Mouse (Mus musculus) limb, embryonic 11.5 days (tissue): ENCODE measurements around the gene Ticam1. TPM values are rescaled to one million over a fixed set of nuclear protein-coding genes. Genes with fewer than 3 reads are reported as not detected.

Source experiments
- ATAC-seq: fragments of 200-750 bp; cut with Nextera tagmentation; 2 replicates; pipeline ENCODE4 v1.8.0; 2017; ENCODE audit warnings: low read depth; ENCODE audit not compliant: insufficient number of reproducible peaks, low FRiP score, low TSS enrichment
- DNase-seq: peaks from one replicate; pipeline ENCODE4 v3.0.0-alpha.2; 2015; ENCODE audit warnings: low spot score
- H3K27ac ChIP-seq: fragments of 300-500 bp; sonication (generic); replicated peaks from 2 replicates; pipeline ENCODE4 v1.5.1; 2014; ENCODE audit warnings: low read depth, mild to moderate bottlenecking, low read length
- H3K27me3 ChIP-seq: fragments of 300-500 bp; sonication (generic); 2 replicates; pipeline ENCODE4 v1.6.1; 2014; ENCODE audit warnings: mild to moderate bottlenecking, low read length, mixed read lengths; ENCODE audit not compliant: control insufficient read depth, insufficient read depth
- H3K36me3 ChIP-seq: fragments of 300-500 bp; sonication (generic); 2 replicates; pipeline ENCODE4 v1.6.1; 2014; ENCODE audit warnings: mild to moderate bottlenecking, low read length, moderate library complexity, mixed read lengths; ENCODE audit not compliant: control insufficient read depth, insufficient read depth
- H3K4me1 ChIP-seq: fragments of 300-500 bp; sonication (generic); 2 replicates; pipeline ENCODE4 v1.6.1; 2014; ENCODE audit warnings: low read length, mixed read lengths; ENCODE audit not compliant: control insufficient read depth, insufficient read depth
- H3K4me2 ChIP-seq: fragments of 300-500 bp; sonication (generic); 2 replicates; pipeline ENCODE4 v1.6.1; 2014; ENCODE audit warnings: low read depth, mild to moderate bottlenecking, moderate library complexity; ENCODE audit not compliant: severe bottlenecking
- H3K4me3 ChIP-seq: fragments of 300-500 bp; sonication (generic); 2 replicates; pipeline ENCODE4 v1.5.1; 2014; ENCODE audit warnings: low read depth, low read length
- H3K9ac ChIP-seq: fragments of 300-500 bp; sonication (generic); 2 replicates; pipeline ENCODE4 v1.6.1; 2014; ENCODE audit warnings: mild to moderate bottlenecking, low read length
- H3K9me3 ChIP-seq: fragments of 300-500 bp; sonication (generic); 2 replicates; pipeline ENCODE4 v1.6.1; 2016; ENCODE audit warnings: low read length; ENCODE audit not compliant: control insufficient read depth
- WGBS: fragments of 180-500 bp; shearing (Covaris S2); extraction: QIAGEN DNeasy Blood & Tissue Kit; methylation state at CpG from one replicate; pipeline ENCODE4 v1.1.7; 2014; 5-methylcytosine and 5-hydroxymethylcytosine counted together
- polyA plus RNA-seq: library from polyadenylated mRNA; unstranded; fragments of >200 nt; fragmentation: Nextera tagmentation; extraction: Ambion mirVana; gene quantifications from 2 replicates; pipeline ENCODE4 v1.2.1, GENCODE M21; 2014

The Ticam1 gene
- polyA plus RNA-seq, 1 experiment from 2014 or later, result 3.8 TPM

DNA sequence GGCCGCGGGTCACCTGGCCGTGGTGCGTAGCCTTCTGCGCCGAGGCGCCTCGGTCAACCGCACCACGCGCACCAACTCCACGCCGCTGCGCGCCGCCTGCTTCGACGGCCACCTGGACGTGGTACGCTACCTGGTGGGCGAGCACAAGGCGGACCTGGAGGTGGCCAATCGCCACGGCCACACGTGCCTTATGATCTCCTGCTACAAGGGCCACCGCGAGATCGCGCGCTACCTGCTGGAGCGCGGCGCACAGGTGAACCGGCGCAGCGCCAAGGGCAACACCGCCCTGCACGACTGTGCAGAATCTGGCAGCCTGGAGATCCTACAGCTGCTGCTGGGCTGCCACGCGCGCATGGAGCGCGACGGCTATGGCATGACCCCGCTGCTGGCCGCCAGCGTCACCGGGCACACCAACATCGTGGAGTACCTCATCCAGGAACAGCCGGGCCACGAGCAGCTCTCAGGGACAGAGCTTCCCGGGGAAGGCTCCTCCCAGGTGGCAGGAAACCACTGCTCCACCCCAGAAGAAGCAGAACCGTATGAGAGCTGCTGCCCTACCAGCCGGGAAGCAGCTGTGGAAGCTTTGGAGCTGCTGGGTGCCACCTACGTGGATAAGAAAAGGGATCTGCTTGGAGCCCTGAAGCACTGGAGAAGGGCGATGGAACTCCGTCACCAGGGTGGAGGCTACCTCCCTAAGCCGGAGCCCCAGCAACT, 19.2 kb downstream of the Ticam1 start:
- ATAC-seq (no peak), DNase-seq (no peak)
- H3K4me2 ChIP-seq, result peak overlapping the region; percentile 90
- peak overlapping the region; percentile 65 for H3K4me3 ChIP-seq
- peaks cover 12% of the 10 kb centered on the region for H3K36me3 ChIP-seq
- H3K4me1 ChIP-seq, result 0 out of 2 replicates have a peak, but pooled peaks cover 3% of the 10 kb centered on the region
- no peak overlapping the region for H3K27ac ChIP-seq
- H3K9ac ChIP-seq, result peak overlapping the region; percentile 43; the same call in 1 of the 2 replicates
- no peaks in the 10 kb centered on the region for H3K27me3 ChIP-seq
- H3K9me3 ChIP-seq, result no peaks in the 10 kb centered on the region
- WGBS, result 10% methylated on average over 53 of the region's 58 CpGs

DNA sequence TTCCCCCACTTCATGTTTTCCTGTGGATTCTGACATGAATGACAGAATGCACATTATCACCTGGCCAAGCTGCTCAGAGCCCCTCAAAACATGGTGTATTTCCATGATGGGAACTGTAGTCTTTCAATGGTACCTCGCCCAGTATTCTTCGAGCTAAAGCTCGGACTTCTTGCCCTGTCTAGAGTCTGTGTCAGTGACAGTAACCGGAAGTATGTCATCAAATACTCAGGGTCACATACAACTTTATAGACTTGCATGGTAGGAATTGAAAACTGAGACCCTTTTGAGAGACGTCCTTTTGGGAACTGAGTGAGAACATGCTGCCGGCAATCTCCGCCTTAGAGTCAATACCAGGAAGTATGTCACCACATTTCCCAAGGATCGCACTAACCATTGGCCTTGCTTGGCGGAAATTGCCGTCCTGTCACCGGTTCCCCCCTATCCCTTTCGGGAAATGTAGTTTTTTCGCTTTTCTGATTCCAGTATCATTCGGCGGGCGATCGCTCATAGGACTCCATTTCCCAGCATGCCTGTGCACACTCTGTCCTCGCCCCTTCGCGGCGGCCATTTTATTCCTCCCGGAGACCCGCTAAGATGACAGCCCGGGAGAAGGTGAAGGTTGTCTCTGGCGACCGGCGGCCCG, 20.2 kb downstream of the Ticam1 start, which contains the start of gene Fem1a:
TSS of gene Fem1a (plus strand) at position 572 of the 643 bp plus-strand sequence.
- under 1% methylated on average over 28 of the region's 28 CpGs for WGBS
- 0 out of 2 replicates have a peak, but pooled peaks cover 3% of the 10 kb centered on the region for H3K4me1 ChIP-seq
- no peaks in the 10 kb centered on the region for H3K9me3 ChIP-seq
- peak within 1 kb of the TSS; percentile 65 for H3K4me3 ChIP-seq
- H3K36me3 ChIP-seq, result peaks cover 8% of the 10 kb centered on the region
- H3K27me3 ChIP-seq, result no peaks in the 10 kb centered on the region
- peak within 1 kb of the TSS; percentile 90 for H3K4me2 ChIP-seq
- peak; percentile 90 for ATAC-seq
- H3K27ac ChIP-seq, result peak within 1 kb of the TSS; percentile 56; the same call in 1 of the 2 replicates
- peak; percentile 91 for DNase-seq
- H3K9ac ChIP-seq, result peak within 1 kb of the TSS; percentile 43; the same call in 1 of the 2 replicates

DNA sequence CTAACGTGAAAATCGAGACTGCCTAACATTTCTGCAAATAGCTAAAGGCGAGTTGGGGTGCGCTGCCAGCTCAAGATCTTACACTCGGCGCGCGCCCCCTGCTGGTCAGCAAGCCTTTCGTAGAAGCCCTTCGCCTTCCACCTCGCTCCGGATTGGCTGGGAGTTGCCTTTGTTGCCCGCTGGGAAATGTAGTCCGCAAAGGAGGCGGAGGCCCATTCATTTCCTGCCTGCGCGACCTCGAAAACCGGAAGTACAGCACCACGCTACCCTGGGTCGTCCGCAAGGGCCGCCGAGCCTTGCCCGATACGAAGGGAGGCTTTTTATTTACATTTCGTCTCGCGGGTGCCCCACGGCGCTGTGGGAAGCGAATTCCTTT, 20.7 kb downstream of the Ticam1 start:
- WGBS, result under 1% methylated on average over 32 of the region's 32 CpGs
- ATAC-seq, result peak; percentile 83
- H3K36me3 ChIP-seq, result peaks cover 4% of the 10 kb centered on the region; the same call in 1 of the 2 replicates
- H3K4me3 ChIP-seq, result peak overlapping the region; percentile 65
- H3K27me3 ChIP-seq, result no peaks in the 10 kb centered on the region
- peak overlapping the region; percentile 67 for H3K4me2 ChIP-seq
- no peaks in the 10 kb centered on the region for H3K9me3 ChIP-seq
- peaks cover 6% of the 10 kb centered on the region; the same call in 1 of the 2 replicates for H3K4me1 ChIP-seq
- peak overlapping the region; percentile 56; the same call in 1 of the 2 replicates for H3K27ac ChIP-seq
- peak; percentile 99 for DNase-seq
- no peak overlapping the region for H3K9ac ChIP-seq

DNA sequence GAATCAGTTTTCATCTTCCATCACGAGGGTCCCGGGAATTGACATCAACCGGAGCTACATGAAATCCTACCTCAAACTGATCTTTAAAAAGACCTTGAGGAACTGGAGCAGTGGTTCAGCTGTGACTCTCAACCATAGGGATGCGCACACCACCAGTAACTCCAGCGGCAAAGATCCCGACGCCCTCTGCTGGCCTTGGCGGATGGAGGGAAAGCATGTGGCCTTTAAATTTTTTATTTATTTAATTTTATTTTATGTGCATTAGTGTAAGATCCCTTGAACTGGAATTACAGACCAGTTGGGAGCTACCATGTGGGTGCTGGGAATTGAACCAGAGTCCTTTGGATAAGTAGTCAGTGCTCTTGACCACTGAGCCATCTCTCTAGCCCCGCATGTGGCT, 21.2 kb downstream of the Ticam1 start:
- Histone ChIP-seq H3K27me3 (no peaks in the 10 kb centered on the region), H3K4me2 (peak overlapping the region; percentile 67), H3K9ac (no peak overlapping the region; the same call in 1 of the 2 replicates), H3K4me3 (peak overlapping the region; percentile 65), H3K27ac (peak overlapping the region; percentile 56; the same call in 1 of the 2 replicates), H3K4me1 (peaks cover 8% of the 10 kb centered on the region; the same call in 1 of the 2 replicates), H3K36me3 (peaks cover 4% of the 10 kb centered on the region; the same call in 1 of the 2 replicates), H3K9me3 (no peaks in the 10 kb centered on the region)
- WGBS, result 24% methylated on average over 9 of the region's 9 CpGs
- peak; percentile 3; the same call in 1 of the 2 replicates for ATAC-seq
- peak; percentile 68 for DNase-seq

DNA sequence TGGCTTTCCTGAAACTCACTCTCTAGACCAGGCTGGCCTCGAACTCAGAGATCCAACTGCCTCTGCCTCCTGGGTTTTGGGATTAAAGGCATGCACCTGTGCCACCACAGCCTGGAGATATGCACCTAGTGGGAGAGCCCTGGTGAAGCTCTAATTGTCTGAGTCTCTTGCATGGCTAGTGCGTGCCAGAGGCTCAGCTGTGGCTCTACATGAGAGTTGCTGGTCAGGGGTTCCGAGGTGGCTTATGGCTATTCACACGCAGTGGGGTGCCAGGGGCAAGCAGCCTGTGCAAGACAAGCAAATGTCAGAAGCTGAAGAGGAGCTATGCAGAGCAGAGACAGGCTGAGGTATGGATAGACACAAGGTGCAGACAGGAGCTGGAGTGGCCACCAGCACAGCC, 21.9 kb downstream of the Ticam1 start:
- DNase-seq (no peak), ATAC-seq (no peak)
- Histone ChIP-seq H3K4me3 (no peak overlapping the region), H3K4me1 (peaks cover 8% of the 10 kb centered on the region; the same call in 1 of the 2 replicates), H3K27me3 (no peaks in the 10 kb centered on the region), H3K36me3 (peaks cover 4% of the 10 kb centered on the region; the same call in 1 of the 2 replicates), H3K9me3 (no peaks in the 10 kb centered on the region), H3K27ac (no peak overlapping the region), H3K4me2 (no peak overlapping the region), H3K9ac (no peak overlapping the region)
- 85% methylated on average over 4 of the region's 4 CpGs for WGBS

DNA sequence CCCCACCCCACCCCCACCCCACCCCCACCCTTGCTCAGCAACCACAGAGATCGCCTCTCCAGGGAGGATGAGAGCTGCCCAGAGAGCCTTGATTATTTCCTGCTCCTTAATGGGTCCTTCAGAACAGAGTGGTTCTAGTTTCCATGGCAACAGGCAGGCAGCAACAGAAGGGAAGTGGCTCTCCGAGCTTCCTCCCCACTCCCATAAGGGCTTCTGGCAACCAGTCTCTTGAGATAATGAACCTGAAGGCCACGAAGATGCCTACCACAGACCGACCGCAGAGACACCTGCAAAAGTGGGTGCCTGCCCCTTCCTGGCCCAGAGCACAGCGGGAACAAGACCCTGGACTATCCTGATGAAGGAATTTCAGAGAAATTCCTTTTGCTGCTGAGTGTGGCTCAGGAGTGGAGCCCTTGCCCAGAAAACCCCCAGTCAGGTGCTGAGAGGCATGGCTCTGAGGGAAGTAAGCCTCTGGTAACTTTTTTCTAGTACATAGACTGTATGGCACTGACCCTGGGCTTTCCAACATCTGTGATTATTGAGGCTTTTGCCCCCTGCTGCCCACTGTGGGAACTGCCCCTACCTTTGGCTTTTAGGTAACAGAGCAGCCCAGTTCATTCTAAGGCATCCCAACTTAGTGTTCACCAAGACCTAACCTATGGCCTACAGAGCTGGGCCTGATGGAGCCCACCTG, 25.3 kb downstream of the Ticam1 start:
- ATAC-seq (no peak), DNase-seq (peak; percentile 82)
- Histone ChIP-seq H3K36me3 (no peaks in the 10 kb centered on the region), H3K27ac (0 out of 2 replicates have a peak overlapping the region, but pooled peaks have one; percentile 2), H3K27me3 (no peaks in the 10 kb centered on the region), H3K4me2 (no peak overlapping the region), H3K4me1 (peaks cover 5% of the 10 kb centered on the region; the same call in 1 of the 2 replicates), H3K4me3 (no peak overlapping the region), H3K9ac (no peak overlapping the region), H3K9me3 (no peaks in the 10 kb centered on the region)
- 27% methylated on average over 6 of the region's 6 CpGs for WGBS

DNA sequence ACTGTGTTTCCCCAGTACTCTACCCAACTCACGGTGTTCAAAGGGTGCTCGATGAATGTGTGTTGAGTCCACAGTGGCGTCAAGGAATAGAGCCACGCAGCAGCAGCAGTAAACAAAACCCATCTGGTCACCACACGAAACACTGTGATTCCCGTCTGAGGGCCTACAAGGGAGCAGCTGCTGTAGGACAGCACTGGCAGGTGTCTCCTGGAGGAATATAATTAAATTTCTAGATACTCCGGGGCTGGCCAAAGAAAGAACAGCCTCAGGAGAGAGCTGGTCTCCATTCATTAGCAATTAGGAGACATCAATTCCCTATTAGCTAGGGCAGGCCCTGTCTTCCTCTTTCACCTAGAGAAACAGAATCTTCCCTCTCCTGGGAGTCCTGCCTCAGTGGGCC, 31.0 kb downstream of the Ticam1 start:
- Histone ChIP-seq H3K27ac (no peak overlapping the region), H3K4me1 (no peaks in the 10 kb centered on the region; the same call in 1 of the 2 replicates), H3K4me2 (no peak overlapping the region), H3K9ac (no peak overlapping the region), H3K4me3 (no peak overlapping the region), H3K27me3 (no peaks in the 10 kb centered on the region), H3K9me3 (no peaks in the 10 kb centered on the region), H3K36me3 (no peaks in the 10 kb centered on the region)
- DNase-seq, result no peak
- no peak for ATAC-seq
- 65% methylated on average over 7 of the region's 7 CpGs for WGBS
